Mouse (Mus musculus): ENCODE results near the gene Lrrc8b.

GRCm38 (mm10) chr5:105537101-105537723, 121.6 kb downstream of the Lrrc8b start:
- TF ChIP-seq CTCF (conservative IDR thresholded peaks at IDR 0.05; ENCODE audit: low read length) (no peak), POU5F1 (IDR thresholded peaks at IDR 0.05; ENCODE audit: borderline replicate concordance, low read length) (no peak), NANOG (IDR thresholded peaks at IDR 0.05; ENCODE audit: borderline replicate concordance, low read length) (no peak)

Measured in E14TG2a.4 (cell line).